Mouse (Mus musculus) intestine, embryonic 16.5 days (tissue): ENCODE results near the gene Nthl1. TPM values are rescaled to one million over a fixed set of nuclear protein-coding genes. Genes with fewer than 3 reads are reported as not detected.

Experiments used
- ATAC-seq: fragments of 200-750 bp; cut with Nextera tagmentation; 2 replicates; pipeline ENCODE4 v1.8.0; 2017; ENCODE audit warnings: moderate TSS enrichment, moderate library complexity
- H3K27ac ChIP-seq: fragments of 300-500 bp; sonication (generic); 2 replicates; pipeline ENCODE4 v1.5.1; 2014; ENCODE audit warnings: mild to moderate bottlenecking, low read length
- H3K27me3 ChIP-seq: fragments of 300-500 bp; sonication (generic); replicated peaks from 2 replicates; pipeline ENCODE4 v1.6.1; 2014; ENCODE audit warnings: low read length, control low read depth, mixed read lengths; ENCODE audit not compliant: control insufficient read depth, insufficient read depth
- H3K36me3 ChIP-seq: fragments of 300-500 bp; sonication (generic); 2 replicates; pipeline ENCODE4 v1.6.1; 2014; ENCODE audit warnings: low read length, control low read depth; ENCODE audit not compliant: control insufficient read depth, insufficient read depth
- H3K4me1 ChIP-seq: fragments of 300-500 bp; sonication (generic); 2 replicates; pipeline ENCODE4 v1.6.1; 2014; ENCODE audit warnings: low read length, control low read depth, mixed read lengths; ENCODE audit not compliant: control insufficient read depth, insufficient read depth
- H3K4me2 ChIP-seq: fragments of 300-500 bp; sonication (generic); 2 replicates; pipeline ENCODE4 v1.6.1; 2014; ENCODE audit warnings: low read depth, low read length, control low read depth
- H3K4me3 ChIP-seq: fragments of 300-500 bp; sonication (generic); 2 replicates; pipeline ENCODE4 v1.5.1; 2014; ENCODE audit warnings: mild to moderate bottlenecking, low read length
- H3K9ac ChIP-seq: fragments of 300-500 bp; sonication (generic); 2 replicates; pipeline ENCODE4 v1.6.1; 2014; ENCODE audit warnings: low read depth, low read length
- H3K9me3 ChIP-seq: fragments of 300-500 bp; sonication (generic); 2 replicates; pipeline ENCODE4 v1.6.1; 2016; ENCODE audit warnings: low read length, control low read depth; ENCODE audit not compliant: control insufficient read depth
- WGBS: fragments of 180-500 bp; shearing (Covaris S2); extraction: QIAGEN DNeasy Blood & Tissue Kit; methylation state at CpG from one replicate; pipeline ENCODE4 v1.1.7; 2014; 5-methylcytosine and 5-hydroxymethylcytosine counted together
- polyA plus RNA-seq: library from polyadenylated mRNA; unstranded; fragments of >200 nt; fragmentation: Nextera tagmentation; extraction: Ambion mirVana; gene quantifications from 2 replicates; pipeline ENCODE4 v1.2.1, GENCODE M21; 2015

The Nthl1 gene
- 17.2 and 18.1 TPM in 2 replicates for polyA plus RNA-seq

DNA sequence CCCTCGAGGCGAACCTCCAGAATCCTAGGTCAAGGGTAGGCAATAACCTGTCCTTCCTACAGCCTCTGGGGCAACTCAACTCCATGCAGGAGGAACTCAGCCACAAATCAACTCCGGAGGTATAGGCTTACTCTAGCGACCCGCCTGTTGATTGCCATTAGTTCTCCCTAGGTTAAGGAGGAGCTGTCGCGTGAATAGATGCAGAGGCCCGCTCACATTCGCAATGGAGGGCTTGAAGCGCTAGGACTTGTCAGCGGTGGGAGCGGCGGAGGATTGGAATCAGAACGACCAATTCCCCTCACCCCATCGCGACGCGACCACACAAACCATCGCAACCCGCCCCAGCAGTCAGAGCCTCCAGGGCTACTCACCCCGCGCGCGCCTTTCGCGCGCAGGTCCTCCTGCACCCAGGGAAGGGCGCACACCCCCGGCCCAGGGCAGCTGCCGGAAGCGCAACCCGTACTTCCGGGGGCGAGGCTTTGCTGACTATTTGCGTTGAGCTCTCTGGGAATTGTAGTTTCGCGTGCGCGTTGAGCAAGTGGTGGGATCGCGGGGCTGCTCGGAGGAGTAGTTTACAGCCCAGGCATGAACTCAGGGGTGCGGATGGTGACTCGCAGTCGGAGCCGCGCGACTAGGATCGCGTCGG is at the start of gene Nthl1, which contains the start of gene Tsc2:
Gene Nthl1 (plus strand): TSS at position 514 of the 646 bp plus-strand sequence.
Gene Tsc2 (minus strand): TSS at position 464 of the 646 bp plus-strand sequence.
- ATAC-seq = peak; percentile 89
- H3K36me3 ChIP-seq = no peaks in the 10 kb centered on the region; the same call in 1 of the 2 replicates
- no peaks in the 10 kb centered on the region for H3K9me3 ChIP-seq
- H3K9ac ChIP-seq = peak within 1 kb of the TSS; percentile 83
- WGBS = 1% methylated on average over 51 of the region's 51 CpGs
- peak within 1 kb of the TSS; percentile 84 for H3K4me2 ChIP-seq
- peak within 1 kb of the TSS; percentile 80 for H3K27ac ChIP-seq
- H3K4me3 ChIP-seq = peak within 1 kb of the TSS; percentile 75
- H3K4me1 ChIP-seq = peaks cover 15% of the 10 kb centered on the region; the same call in 1 of the 2 replicates
- no peaks in the 10 kb centered on the region for H3K27me3 ChIP-seq

GRCm38 (mm10) chr17:24583599-24584460 is 48.6 kb upstream of the Nthl1 start:
- Histone ChIP-seq H3K4me3 (no peak overlapping the region), H3K9me3 (no peaks in the 10 kb centered on the region), H3K9ac (no peak overlapping the region), H3K4me1 (no peaks in the 10 kb centered on the region), H3K4me2 (no peak overlapping the region), H3K27ac (no peak overlapping the region), H3K27me3 (no peaks in the 10 kb centered on the region), H3K36me3 (peaks cover 37% of the 10 kb centered on the region)
- no peak for ATAC-seq
- WGBS = 68% methylated on average over 5 of the region's 5 CpGs

DNA sequence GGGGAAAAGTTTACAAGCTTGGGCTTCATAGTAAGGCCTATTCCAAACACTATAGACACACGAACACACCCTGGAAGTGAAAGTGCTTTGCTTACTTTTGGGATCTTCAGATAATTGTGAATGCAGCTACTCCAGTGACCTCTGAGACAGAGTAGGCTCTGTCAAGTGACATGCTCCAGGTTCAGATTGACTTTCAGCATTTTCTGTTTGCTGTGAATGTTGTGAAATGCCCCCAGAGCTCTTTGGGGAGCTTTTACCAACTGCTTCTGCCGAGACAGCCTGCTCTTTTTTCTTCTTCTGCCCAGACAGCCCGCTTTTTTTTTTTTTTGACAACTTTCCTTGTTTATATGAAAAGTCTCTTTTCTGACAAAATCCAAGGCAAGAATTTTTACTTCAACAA is 48.0 kb upstream of the Nthl1 start:
- H3K4me3 ChIP-seq = no peak overlapping the region
- no peak overlapping the region for H3K4me2 ChIP-seq
- no peaks in the 10 kb centered on the region for H3K4me1 ChIP-seq
- H3K9me3 ChIP-seq = no peaks in the 10 kb centered on the region
- H3K27me3 ChIP-seq = no peaks in the 10 kb centered on the region
- no peak overlapping the region for H3K9ac ChIP-seq
- no peak overlapping the region for H3K27ac ChIP-seq
- H3K36me3 ChIP-seq = peaks cover 37% of the 10 kb centered on the region
- ATAC-seq = no peak
- 70% methylated on average over 3 of the region's 3 CpGs for WGBS

- H3K27me3 ChIP-seq = no peaks in the 10 kb centered on the region
- H3K27ac ChIP-seq = no peak overlapping the region
- no peak overlapping the region for H3K9ac ChIP-seq
- no peak for ATAC-seq
- H3K4me2 ChIP-seq = no peak overlapping the region
- 94% methylated on average over 4 of the region's 4 CpGs for WGBS
- H3K9me3 ChIP-seq = no peaks in the 10 kb centered on the region
- H3K4me1 ChIP-seq = no peaks in the 10 kb centered on the region
- H3K36me3 ChIP-seq = peaks cover 28% of the 10 kb centered on the region
- H3K4me3 ChIP-seq = no peak overlapping the region
Observed at GRCm38 (mm10) chr17:24586532-24586931, 45.9 kb upstream of the Nthl1 start.

GRCm38 (mm10) chr17:24590943-24591342 is 41.5 kb upstream of the Nthl1 start:
- Histone ChIP-seq H3K9ac (no peak overlapping the region), H3K4me2 (no peak overlapping the region), H3K4me1 (no peaks in the 10 kb centered on the region), H3K27ac (no peak overlapping the region), H3K9me3 (no peaks in the 10 kb centered on the region), H3K27me3 (no peaks in the 10 kb centered on the region), H3K4me3 (no peak overlapping the region), H3K36me3 (peaks cover 29% of the 10 kb centered on the region)
- no peak for ATAC-seq
- WGBS = 85% methylated on average over 3 of the region's 3 CpGs

GRCm38 (mm10) chr17:24591695-24592094 is 40.8 kb upstream of the Nthl1 start:
- Histone ChIP-seq H3K9me3 (no peaks in the 10 kb centered on the region), H3K4me3 (no peak overlapping the region), H3K27me3 (no peaks in the 10 kb centered on the region), H3K9ac (no peak overlapping the region), H3K36me3 (peaks cover 33% of the 10 kb centered on the region), H3K4me1 (no peaks in the 10 kb centered on the region), H3K27ac (no peak overlapping the region), H3K4me2 (no peak overlapping the region)
- no peak for ATAC-seq
- 94% methylated on average over 5 of the region's 5 CpGs for whole genome bisulfite sequencing

GRCm38 (mm10) chr17:24593248-24593647 is 39.2 kb upstream of the Nthl1 start:
- H3K9ac ChIP-seq = no peak overlapping the region
- peaks cover 36% of the 10 kb centered on the region for H3K36me3 ChIP-seq
- no peak overlapping the region for H3K27ac ChIP-seq
- no peak overlapping the region for H3K4me2 ChIP-seq
- H3K4me1 ChIP-seq = no peaks in the 10 kb centered on the region
- H3K4me3 ChIP-seq = no peak overlapping the region
- no peak for ATAC-seq
- WGBS = 85% methylated on average over 5 of the region's 5 CpGs
- no peaks in the 10 kb centered on the region for H3K9me3 ChIP-seq
- H3K27me3 ChIP-seq = no peaks in the 10 kb centered on the region

DNA sequence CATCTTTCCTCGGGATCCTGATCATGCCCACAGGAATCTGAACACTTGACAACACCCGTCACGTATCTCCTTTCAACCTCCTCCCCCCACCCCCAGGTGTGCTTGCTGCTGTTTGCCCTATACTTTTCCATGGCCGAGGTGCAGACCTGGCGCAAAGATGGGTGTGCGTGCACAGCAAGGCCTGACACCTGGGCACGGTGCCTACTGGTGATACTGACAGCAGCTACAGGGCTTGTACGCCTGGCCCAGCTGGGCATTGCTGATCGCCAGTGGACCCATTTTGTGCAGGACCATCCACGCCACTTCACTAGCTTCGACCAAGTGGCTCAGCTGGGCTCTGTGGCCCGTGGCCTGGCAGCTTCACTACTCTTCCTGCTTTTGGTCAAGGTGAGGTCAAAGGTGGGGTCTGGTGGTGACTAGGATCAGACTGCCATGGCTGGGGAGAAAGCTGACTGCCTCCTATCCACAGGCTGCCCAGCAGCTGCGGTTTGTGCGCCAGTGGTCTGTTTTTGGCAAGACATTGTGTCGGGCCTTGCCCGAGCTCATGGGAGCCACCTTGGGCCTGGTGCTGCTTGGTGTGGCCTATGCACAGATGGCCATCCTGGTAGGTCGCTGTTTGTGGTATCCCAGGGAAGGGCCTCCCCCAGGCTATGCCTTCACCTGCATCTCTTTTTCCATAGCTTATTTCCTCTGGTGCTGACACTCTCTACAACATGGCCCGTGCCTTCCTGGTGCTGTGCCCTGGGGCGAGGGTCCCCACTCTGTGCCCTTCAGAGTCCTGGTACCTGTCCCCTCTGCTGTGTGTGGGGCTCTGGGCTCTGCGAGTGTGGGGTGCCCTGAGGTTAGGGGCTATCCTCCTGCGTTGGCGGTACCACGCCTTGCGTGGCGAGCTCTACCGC is 38.2 kb upstream of the Nthl1 start:
- WGBS = 92% methylated on average over 26 of the region's 26 CpGs
- Histone ChIP-seq H3K27ac (no peak overlapping the region), H3K9ac (no peak overlapping the region), H3K4me2 (no peak overlapping the region), H3K36me3 (peaks cover 42% of the 10 kb centered on the region), H3K9me3 (no peaks in the 10 kb centered on the region), H3K4me1 (no peaks in the 10 kb centered on the region), H3K4me3 (no peak overlapping the region), H3K27me3 (no peaks in the 10 kb centered on the region)
- ATAC-seq = no peak
